Mouse (Mus musculus): ENCODE data around the gene Mcrs1.

DNA sequence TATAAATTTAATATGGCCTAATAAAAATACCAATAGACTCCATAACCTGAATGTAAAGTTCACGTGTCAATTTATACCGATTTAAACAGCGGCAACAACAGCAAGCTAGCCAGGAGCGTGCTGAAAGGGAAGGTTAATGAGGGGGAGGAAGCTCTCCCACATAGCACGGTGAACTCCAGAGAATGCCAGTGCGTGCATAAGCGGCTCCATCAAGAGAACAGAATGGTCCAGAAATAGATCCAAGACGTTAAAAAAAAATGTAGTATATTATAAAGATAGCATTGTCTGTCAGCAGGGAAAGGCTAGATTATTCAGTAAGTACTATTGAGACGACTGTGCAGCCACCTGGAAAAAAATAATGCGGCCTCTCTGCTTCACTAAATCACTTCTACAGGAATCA, 10.9 kb upstream of the Mcrs1 start:
- TF ChIP-seq CTCF (IDR thresholded peaks at IDR 0.05; ENCODE audit: insufficient read depth, low read length) (no peak), POLR2A (IDR thresholded peaks at IDR 0.05; ENCODE audit: borderline replicate concordance, extremely low read depth, low read depth, low read length) (no peak)

Measured in lung, adult 2 months (tissue).